ENCODE assay signal across 25 mouse cellular contexts in genomic region chr10:21538481-21538880, GRCm38 (mm10). TPM values are rescaled to one million over a fixed set of nuclear protein-coding genes. Genes with fewer than 3 reads are reported as not detected.
DNase-seq lines count a peak whose midpoint lies in the region; ATAC-seq and TF ChIP-seq lines count a peak whose summit lies in the region.
"Had no signal": no experiment of that assay in that cellular context is flagged by ENCODE, and none has a peak within 500 bp of the region (broad histone marks: within the 10 kb centered on the region; RNA-seq: fewer than 3 reads in every experiment).

No protein-coding gene starts in this region.

- H3K4me2 ChIP-seq in intestine, embryonic 14.5 days (ENCODE audit: low read length), result no peak overlapping the region
- no peak overlapping the region for H3K4me2 ChIP-seq in intestine, postnatal 0 days (replicated peaks; ENCODE audit: low read depth)
- H3K4me2 ChIP-seq: embryonic facial prominence, embryonic 13.5 days; embryonic facial prominence, embryonic 15.5 days; forebrain, embryonic 12.5 days had no signal

- H3K27me3 ChIP-seq in intestine, embryonic 14.5 days (replicated peaks; ENCODE audit: control insufficient read depth, insufficient read depth, low read length), result no peaks in the 10 kb centered on the region
- no peaks in the 10 kb centered on the region for H3K27me3 ChIP-seq in intestine, postnatal 0 days (replicated peaks; ENCODE audit: control insufficient read depth, insufficient read depth, low read length)
- H3K27me3 ChIP-seq: embryonic facial prominence, embryonic 13.5 days; embryonic facial prominence, embryonic 15.5 days; forebrain, embryonic 12.5 days had no signal

- H3K36me3 ChIP-seq in intestine, embryonic 14.5 days (ENCODE audit: control insufficient read depth, insufficient read depth, low read length), result no peaks in the 10 kb centered on the region
- no peaks in the 10 kb centered on the region for H3K36me3 ChIP-seq in intestine, postnatal 0 days (ENCODE audit: control insufficient read depth, insufficient read depth)
- H3K36me3 ChIP-seq: embryonic facial prominence, embryonic 13.5 days; embryonic facial prominence, embryonic 15.5 days; forebrain, embryonic 10.5 days; forebrain, embryonic 12.5 days had no signal

- H3K9me3 ChIP-seq in intestine, embryonic 14.5 days (ENCODE audit: control insufficient read depth, low read length), result no peaks in the 10 kb centered on the region
- H3K9me3 ChIP-seq in intestine, postnatal 0 days (ENCODE audit: control insufficient read depth), result no peaks in the 10 kb centered on the region
- H3K9me3 ChIP-seq: embryonic facial prominence, embryonic 13.5 days; embryonic facial prominence, embryonic 15.5 days; forebrain, embryonic 10.5 days; forebrain, embryonic 12.5 days had no signal

- DNase-seq in intestine, embryonic 14.5 days (ENCODE audit: low spot score), result peak; percentile 37
- peak; percentile 76 for DNase-seq in Muller cell, postnatal 12 days (ENCODE audit: inconsistent ontology term)
- DNase-seq in brain, adult 2 months (ENCODE audit: low read depth, low spot score), result peak; percentile 34
- DNase-seq in kidney, postnatal 10 days, result no peak
- no peak for DNase-seq in B cell, adult 2 months
- DNase-seq: adrenal gland, adult 2 months; adrenal gland, postnatal 10 days; adrenal gland, postnatal 25 days; cerebellum, adult 11-12 months; cerebellum, adult 8-10 months; cerebellum, adult 9-11 months; cerebellum, postnatal 14 days; cerebellum, postnatal 36 days; embryo, embryonic 11 days had no signal

- no peaks in the 10 kb centered on the region for H3K4me1 ChIP-seq in intestine, embryonic 14.5 days (replicated peaks; ENCODE audit: control insufficient read depth, insufficient read depth, low read length)
- H3K4me1 ChIP-seq in intestine, postnatal 0 days (replicated peaks; ENCODE audit: control insufficient read depth, insufficient read depth, low read length), result no peaks in the 10 kb centered on the region
- H3K4me1 ChIP-seq: embryonic facial prominence, embryonic 15.5 days; forebrain, embryonic 12.5 days had no signal

- H3K27ac ChIP-seq in intestine, embryonic 14.5 days (ENCODE audit: low read depth), result no peak overlapping the region
- H3K27ac ChIP-seq in intestine, postnatal 0 days (ENCODE audit: low read depth, low read length), result no peak overlapping the region
- H3K27ac ChIP-seq: embryonic facial prominence, embryonic 13.5 days; embryonic facial prominence, embryonic 15.5 days; forebrain, embryonic 10.5 days; forebrain, embryonic 12.5 days had no signal

- no peak overlapping the region for H3K4me3 ChIP-seq in intestine, embryonic 14.5 days (ENCODE audit: low read depth, low read length)
- no peak overlapping the region for H3K4me3 ChIP-seq in intestine, postnatal 0 days (ENCODE audit: low read depth, low read length)
- H3K4me3 ChIP-seq: embryonic facial prominence, embryonic 13.5 days; embryonic facial prominence, embryonic 15.5 days; erythroblast, embryonic 14.5 days; forebrain, embryonic 10.5 days; forebrain, embryonic 12.5 days had no signal

- 77% methylated on average over 6 of the region's 6 CpGs for WGBS in intestine, embryonic 14.5 days
- WGBS in intestine, postnatal 0 days, result 87% methylated on average over 6 of the region's 6 CpGs

- ATAC-seq in intestine, embryonic 14.5 days (replicated peaks; ENCODE audit: low FRiP score, low TSS enrichment, low read depth), result no peak
- no peak for ATAC-seq in intestine, postnatal 0 days
- ATAC-seq: forebrain, embryonic 14.5 days; forebrain, embryonic 16.5 days; Patski had no signal

- no peak overlapping the region for H3K9ac ChIP-seq in intestine, embryonic 14.5 days (ENCODE audit: low read length)
- no peak overlapping the region for H3K9ac ChIP-seq in intestine, postnatal 0 days (ENCODE audit: low read depth, low read length)
- H3K9ac ChIP-seq: embryonic facial prominence, embryonic 13.5 days; embryonic facial prominence, embryonic 15.5 days; forebrain, embryonic 12.5 days had no signal

- no peak for TF ChIP-seq CTCF in intestine, postnatal 0 days (IDR thresholded peaks at IDR 0.05; ENCODE audit: low read depth)

RNA-seq across cellular contexts. Expression of gene 1700020N01Rik, which starts 54.5 kb away (rescaled TPM):
- not detected in 2 replicates for polyA plus RNA-seq in intestine, embryonic 14.5 days (2014; fragmentation: Nextera tagmentation; extraction: Ambion mirVana)
- 1.4 and 2.1 TPM in 2 replicates for polyA plus RNA-seq in intestine, postnatal 0 days (2015; fragmentation: Nextera tagmentation; extraction: Ambion mirVana)
- polyA plus RNA-seq: adrenal gland, adult 2 months; C2C12; embryonic facial prominence, embryonic 11.5 days; embryonic facial prominence, embryonic 13.5 days; embryonic facial prominence, embryonic 15.5 days; erythroblast, embryonic 14.5 days; forebrain, embryonic 10.5 days; forebrain, embryonic 12.5 days; forebrain, embryonic 14.5 days; forebrain, embryonic 16.5 days; Patski had no signal

Comparison
In these comparisons a context has a peak if more than half of its experiments do, and no peak if none do; other contexts are left out.
1. DNase-seq: peak in intestine, embryonic 14.5 days (single experiment), Muller cell, postnatal 12 days (single experiment) and brain, adult 2 months (single experiment); none in kidney, postnatal 10 days (single experiment) and B cell, adult 2 months (0 of 2).